Mouse (Mus musculus): ENCODE measurements around the gene Klrb1f. TPM values are rescaled to one million over a fixed set of nuclear protein-coding genes. Genes with fewer than 3 reads are reported as not detected.

Klrb1f gene
- polyA plus RNA-seq, 2 experiments, result 0.15 to 0.23 TPM

DNA sequence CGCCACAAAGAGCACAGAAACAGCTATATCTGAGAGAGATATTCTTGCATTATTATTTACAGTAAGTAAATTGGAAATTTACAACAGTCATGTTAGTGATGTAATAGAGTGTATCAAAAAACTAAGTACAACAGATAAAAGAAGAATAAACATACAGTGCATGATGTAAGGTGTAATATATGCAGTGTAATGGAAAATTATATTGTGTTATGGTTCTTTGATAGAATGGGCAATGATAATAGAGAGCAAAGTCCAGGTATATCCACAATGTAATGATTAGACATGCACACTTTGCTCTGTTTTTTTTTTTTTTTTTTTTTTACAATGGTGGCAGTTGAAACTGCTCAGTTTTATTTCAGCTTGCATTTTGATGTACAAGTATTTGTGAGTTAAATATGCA, 55.9 kb downstream of the Klrb1f start:
- TF ChIP-seq CTCF (IDR thresholded peaks at IDR 0.05; ENCODE audit: low read depth) (no peak), EP300 (IDR thresholded peaks at IDR 0.05; ENCODE audit: low read depth) (no peak)
- peaks cover 0 to 7% of the 10 kb centered on the region in 2 experiments; a peak in 2 of 4 replicates for H3K4me1 ChIP-seq (replicated peaks; ENCODE audit: control insufficient read depth in 2 of 2, insufficient read depth in 2 of 2, low read length in 1 of 2)
- ATAC-seq (ENCODE audit: insufficient read depth), result no peak
- no peak overlapping the region for H3K27ac ChIP-seq
- 64% methylated on average over 1 of the region's 1 CpGs for WGBS (ENCODE audit: insufficient replicate concordance)
- H3K27me3 ChIP-seq (ENCODE audit: control insufficient read depth, insufficient read depth, low read length), result no peaks in the 10 kb centered on the region
- no peak for DNase-seq (ENCODE audit: low read depth in 3 of 3, low spot score in 3 of 3)
- no peaks in the 10 kb centered on the region for H3K36me3 ChIP-seq (replicated peaks; ENCODE audit: control insufficient read depth, insufficient read depth, low read depth)
- no peaks in the 10 kb centered on the region for H3K9me3 ChIP-seq (ENCODE audit: control insufficient read depth, low read length)
- no peak overlapping the region for H3K4me2 ChIP-seq (ENCODE audit: low read depth)
- H3K4me3 ChIP-seq (ENCODE audit: insufficient read depth in 1 of 2, low read depth in 2 of 2, low read length in 2 of 2), result no peak overlapping the region
- H3K9ac ChIP-seq (replicated peaks), result no peak overlapping the region

GRCm38 (mm10) chr6:129102858-129103555, 57.3 kb downstream of the Klrb1f start:
- Histone ChIP-seq H3K4me3 (ENCODE audit: insufficient read depth in 1 of 2, low read depth in 2 of 2, low read length in 2 of 2) (no peak overlapping the region), H3K4me2 (ENCODE audit: low read depth) (no peak overlapping the region), H3K4me1 (replicated peaks; ENCODE audit: control insufficient read depth in 2 of 2, insufficient read depth in 2 of 2, low read length in 1 of 2) (peaks cover 0 to 5% of the 10 kb centered on the region in 2 experiments; a peak in 2 of 4 replicates), H3K36me3 (replicated peaks; ENCODE audit: control insufficient read depth, insufficient read depth, low read depth) (no peaks in the 10 kb centered on the region), H3K9me3 (ENCODE audit: control insufficient read depth, low read length) (no peaks in the 10 kb centered on the region), H3K27me3 (ENCODE audit: control insufficient read depth, insufficient read depth, low read length) (no peaks in the 10 kb centered on the region), H3K27ac (no peak overlapping the region), H3K9ac (replicated peaks) (no peak overlapping the region)
- ATAC-seq (ENCODE audit: insufficient read depth) (no peak), DNase-seq (ENCODE audit: low read depth in 3 of 3, low spot score in 3 of 3) (no peak)
- TF ChIP-seq CTCF (IDR thresholded peaks at IDR 0.05; ENCODE audit: low read depth) (no peak), EP300 (IDR thresholded peaks at IDR 0.05; ENCODE audit: low read depth) (no peak)
- WGBS (ENCODE audit: insufficient replicate concordance), result 32% methylated on average over 4 of the region's 4 CpGs

Other genes with a start within 250 kb of the Klrb1f start
- not detected in 2 replicates for gene Gm44511, start 219.6 kb upstream of the Klrb1f start, polyA plus RNA-seq (2012; rRNA removed)
- gene Gm44511, start 219.6 kb upstream of the Klrb1f start, polyA plus RNA-seq (2014; fragmentation: Nextera tagmentation; extraction: Ambion mirVana), result not detected in 2 replicates
- gene Klrb1b, start 219.6 kb upstream of the Klrb1f start, polyA plus RNA-seq (2012; rRNA removed), result 0.08 and 0.18 TPM in 2 replicates
- 0.13 TPM in 1 of 2 replicates, not detected in the other for gene Klrb1b, start 219.6 kb upstream of the Klrb1f start, polyA plus RNA-seq (2014; fragmentation: Nextera tagmentation; extraction: Ambion mirVana)
- gene Clec2i, start 158.3 kb upstream of the Klrb1f start, polyA plus RNA-seq (2012; rRNA removed), result 0.09 and 0.10 TPM in 2 replicates
- 0.08 TPM in 1 of 2 replicates, not detected in the other for gene Clec2i, start 158.3 kb upstream of the Klrb1f start, polyA plus RNA-seq (2014; fragmentation: Nextera tagmentation; extraction: Ambion mirVana)
- gene BC035044, start 154.8 kb upstream of the Klrb1f start, polyA plus RNA-seq (2012; rRNA removed), result 2.4 and 5.0 TPM in 2 replicates
- gene BC035044, start 154.8 kb upstream of the Klrb1f start, polyA plus RNA-seq (2014; fragmentation: Nextera tagmentation; extraction: Ambion mirVana), result 5.4 and 10.6 TPM in 2 replicates
- not detected in 2 replicates for gene Clec2g, start 111.5 kb upstream of the Klrb1f start, polyA plus RNA-seq (2012; rRNA removed)
- gene Clec2g, start 111.5 kb upstream of the Klrb1f start, polyA plus RNA-seq (2014; fragmentation: Nextera tagmentation; extraction: Ambion mirVana), result not detected in 2 replicates
- gene Clec2e, start 55.0 kb downstream of the Klrb1f start, polyA plus RNA-seq (2012; rRNA removed), result not detected in 2 replicates
- not detected in 2 replicates for gene Clec2e, start 55.0 kb downstream of the Klrb1f start, polyA plus RNA-seq (2014; fragmentation: Nextera tagmentation; extraction: Ambion mirVana)
- 2.1 and 6.6 TPM in 2 replicates for gene Clec2d, start 134.7 kb downstream of the Klrb1f start, polyA plus RNA-seq (2012; rRNA removed)
- 0.19 and 0.22 TPM in 2 replicates for gene Clec2d, start 134.7 kb downstream of the Klrb1f start, polyA plus RNA-seq (2014; fragmentation: Nextera tagmentation; extraction: Ambion mirVana)
- 0.44 and 0.98 TPM in 2 replicates for gene Cd69, start 229.5 kb downstream of the Klrb1f start, polyA plus RNA-seq (2012; rRNA removed)
- gene Cd69, start 229.5 kb downstream of the Klrb1f start, polyA plus RNA-seq (2014; fragmentation: Nextera tagmentation; extraction: Ambion mirVana), result 0.97 and 1.1 TPM in 2 replicates

Data from liver, embryonic 14.5 days (tissue).